ENCODE assay signal across 27 mouse cellular contexts in genomic region chr10:95587509-95588220, GRCm38 (mm10). TPM values are rescaled to one million over a fixed set of nuclear protein-coding genes. Genes with fewer than 3 reads are reported as not detected.
DNase-seq lines count a peak whose midpoint lies in the region; ATAC-seq and TF ChIP-seq lines count a peak whose summit lies in the region.
"Had no signal": no experiment of that assay in that cellular context is flagged by ENCODE, and none has a peak within 500 bp of the region (broad histone marks: within the 10 kb centered on the region; RNA-seq: fewer than 3 reads in every experiment).

No protein-coding gene starts in this region.

- DNase-seq in hindbrain, postnatal 0 days (ENCODE audit: low spot score) = no peak
- DNase-seq in 416B (ENCODE audit: low read depth) = peak; percentile 61
- DNase-seq in NIH3T3 (ENCODE audit: low read depth) = peak; percentile 66
- DNase-seq in kidney, postnatal 10 days = no peak
- DNase-seq: adrenal gland, postnatal 36 days; cerebellum, adult 2 months; cerebellum, postnatal 14 days; gastrocnemius, postnatal 10 days; kidney, adult 8-10 months; layer of hippocampus, postnatal 36 days; left cerebral cortex, postnatal 4 days; lung, adult 2 months; lung, postnatal 10 days; thymus, postnatal 4 days had no signal

- TF ChIP-seq CTCF in hindbrain, postnatal 0 days (IDR thresholded peaks at IDR 0.05; ENCODE audit: low read depth) = no peak

- no peak overlapping the region for H3K4me2 ChIP-seq in hindbrain, embryonic 13.5 days
- no peak overlapping the region for H3K4me2 ChIP-seq in hindbrain, postnatal 0 days (ENCODE audit: low read depth, low read length)
- no peak overlapping the region for H3K4me2 ChIP-seq in intestine, embryonic 16.5 days (ENCODE audit: low read depth, low read length)
- H3K4me2 ChIP-seq: embryonic facial prominence, embryonic 12.5 days; heart, embryonic 15.5 days; hindbrain, embryonic 15.5 days; intestine, embryonic 15.5 days; midbrain, embryonic 15.5 days had no signal

- 51% methylated on average over 8 of the region's 8 CpGs for WGBS in hindbrain, embryonic 13.5 days
- 53% methylated on average over 8 of the region's 8 CpGs for whole genome bisulfite sequencing in hindbrain, postnatal 0 days
- 78% methylated on average over 8 of the region's 8 CpGs for WGBS in intestine, embryonic 16.5 days

- H3K4me3 ChIP-seq in hindbrain, embryonic 13.5 days = no peak overlapping the region
- no peak overlapping the region for H3K4me3 ChIP-seq in hindbrain, postnatal 0 days (ENCODE audit: low read length)
- H3K4me3 ChIP-seq in intestine, embryonic 16.5 days (ENCODE audit: low read length) = no peak overlapping the region
- H3K4me3 ChIP-seq: embryonic facial prominence, embryonic 12.5 days; erythroblast, embryonic 14.5 days; heart, embryonic 15.5 days; hindbrain, embryonic 15.5 days; intestine, embryonic 15.5 days; midbrain, embryonic 10.5 days; midbrain, embryonic 15.5 days had no signal

- H3K36me3 ChIP-seq in hindbrain, embryonic 13.5 days = no peaks in the 10 kb centered on the region
- no peaks in the 10 kb centered on the region for H3K36me3 ChIP-seq in hindbrain, postnatal 0 days (ENCODE audit: insufficient read depth, low read length)
- H3K36me3 ChIP-seq in intestine, embryonic 16.5 days (ENCODE audit: control insufficient read depth, insufficient read depth, low read length) = no peaks in the 10 kb centered on the region
- H3K36me3 ChIP-seq: embryonic facial prominence, embryonic 12.5 days; heart, embryonic 15.5 days; hindbrain, embryonic 15.5 days; intestine, embryonic 15.5 days; midbrain, embryonic 10.5 days; midbrain, embryonic 15.5 days had no signal

- H3K27me3 ChIP-seq in hindbrain, embryonic 13.5 days = no peaks in the 10 kb centered on the region
- H3K27me3 ChIP-seq in hindbrain, postnatal 0 days (ENCODE audit: insufficient read depth, low read length) = no peaks in the 10 kb centered on the region
- no peaks in the 10 kb centered on the region for H3K27me3 ChIP-seq in intestine, embryonic 16.5 days (replicated peaks; ENCODE audit: control insufficient read depth, insufficient read depth, low read length)
- H3K27me3 ChIP-seq: embryonic facial prominence, embryonic 12.5 days; heart, embryonic 15.5 days; hindbrain, embryonic 15.5 days; intestine, embryonic 15.5 days; midbrain, embryonic 15.5 days had no signal

- 0 out of 2 replicates have a peak overlapping the region, but pooled peaks have one; percentile 8 for H3K27ac ChIP-seq in hindbrain, embryonic 13.5 days
- no peak overlapping the region for H3K27ac ChIP-seq in hindbrain, postnatal 0 days
- H3K27ac ChIP-seq in intestine, embryonic 16.5 days (ENCODE audit: low read length) = no peak overlapping the region
- H3K27ac ChIP-seq: embryonic facial prominence, embryonic 12.5 days; heart, embryonic 15.5 days; hindbrain, embryonic 15.5 days; intestine, embryonic 15.5 days; kidney, postnatal 0 days; liver, embryonic 14.5 days; macrophage; midbrain, embryonic 10.5 days; midbrain, embryonic 15.5 days had no signal

- H3K4me1 ChIP-seq in hindbrain, embryonic 13.5 days (replicated peaks) = no peaks in the 10 kb centered on the region
- H3K4me1 ChIP-seq in hindbrain, postnatal 0 days (ENCODE audit: insufficient read depth, low read length) = no peaks in the 10 kb centered on the region
- H3K4me1 ChIP-seq in intestine, embryonic 16.5 days (ENCODE audit: control insufficient read depth, insufficient read depth, low read length) = no peaks in the 10 kb centered on the region
- H3K4me1 ChIP-seq: embryonic facial prominence, embryonic 12.5 days; heart, embryonic 15.5 days; hindbrain, embryonic 15.5 days; intestine, embryonic 15.5 days; midbrain, embryonic 15.5 days had no signal

- no peak overlapping the region for H3K9ac ChIP-seq in hindbrain, embryonic 13.5 days
- H3K9ac ChIP-seq in hindbrain, postnatal 0 days (replicated peaks; ENCODE audit: low read length) = no peak overlapping the region
- no peak overlapping the region for H3K9ac ChIP-seq in intestine, embryonic 16.5 days (ENCODE audit: low read depth, low read length)
- H3K9ac ChIP-seq: embryonic facial prominence, embryonic 12.5 days; heart, embryonic 15.5 days; hindbrain, embryonic 15.5 days; intestine, embryonic 15.5 days; liver, embryonic 14.5 days; midbrain, embryonic 15.5 days had no signal

- no peaks in the 10 kb centered on the region for H3K9me3 ChIP-seq in hindbrain, embryonic 13.5 days
- no peaks in the 10 kb centered on the region for H3K9me3 ChIP-seq in hindbrain, postnatal 0 days (ENCODE audit: low read length)
- H3K9me3 ChIP-seq in intestine, embryonic 16.5 days (ENCODE audit: control insufficient read depth, low read length) = no peaks in the 10 kb centered on the region
- H3K9me3 ChIP-seq: embryonic facial prominence, embryonic 12.5 days; heart, embryonic 15.5 days; hindbrain, embryonic 15.5 days; intestine, embryonic 15.5 days; midbrain, embryonic 10.5 days; midbrain, embryonic 15.5 days had no signal

- no peak for ATAC-seq in hindbrain, embryonic 13.5 days (ENCODE audit: low FRiP score)
- ATAC-seq in hindbrain, postnatal 0 days = no peak
- ATAC-seq in megakaryocyte, adult 5-6 weeks (ENCODE audit: poor library complexity, severe bottlenecking) = peak; percentile 81
- no peak for ATAC-seq in intestine, embryonic 16.5 days
- ATAC-seq: intestine, embryonic 15.5 days; midbrain, embryonic 15.5 days had no signal

RNA-seq across cellular contexts. Expression of gene Nudt4, which starts 23.7 kb away (rescaled TPM):
- polyA plus RNA-seq in hindbrain, embryonic 13.5 days (2015; fragmentation: Nextera tagmentation; extraction: Ambion mirVana) = 74.6 and 76.5 TPM in 2 replicates
- 52.3 and 55.5 TPM in 2 replicates for total RNA-seq in hindbrain, postnatal 0 days (2014; rRNA removed)
- polyA plus RNA-seq in hindbrain, postnatal 0 days (2015; fragmentation: Nextera tagmentation; extraction: Ambion mirVana) = 64.3 and 64.7 TPM in 2 replicates
- 131 and 141 TPM in 2 replicates for total RNA-seq in megakaryocyte, adult 5-6 weeks (2015)
- 98.7 and 122 TPM in 2 replicates for total RNA-seq in megakaryocyte, adult 5-6 weeks (2017)
- polyA plus RNA-seq in intestine, embryonic 16.5 days (2015; fragmentation: Nextera tagmentation; extraction: Ambion mirVana) = 34.2 and 58.2 TPM in 2 replicates

Comparison
In these comparisons a context has a peak if more than half of its experiments do, and no peak if none do; other contexts are left out.
1. DNase-seq: peak in 416B (single experiment) and NIH3T3 (single experiment); none in hindbrain, postnatal 0 days (single experiment) and kidney, postnatal 10 days (single experiment).